Mouse (Mus musculus): ENCODE data around the gene Daxx. TPM values are rescaled to one million over a fixed set of nuclear protein-coding genes. Genes with fewer than 3 reads are reported as not detected.
"Not testable (repeated sequence)": the region's sequence is repeated elsewhere in the genome, so short reads cannot be mapped to it uniquely, and the experiment has no call there.

Daxx gene
- polyA plus RNA-seq (2015; fragmentation: Nextera tagmentation; extraction: Ambion mirVana), result 59.4 and 61.1 TPM in 2 replicates

GRCm38 (mm10) chr17:33909077-33909868 lies at the start of gene Daxx:
Gene Daxx, plus strand, starts transcription at chr17:33909414.
- peak within 1 kb of the TSS; percentile 82 for H3K9ac ChIP-seq
- H3K4me1 ChIP-seq, result peaks cover 24% of the 10 kb centered on the region
- no peaks in the 10 kb centered on the region for H3K27me3 ChIP-seq (replicated peaks)
- H3K4me3 ChIP-seq, result peak within 1 kb of the TSS; percentile 70
- peaks cover 16% of the 10 kb centered on the region for H3K36me3 ChIP-seq (replicated peaks)
- peak; percentile 97 for ATAC-seq (replicated peaks)
- H3K4me2 ChIP-seq, result peak within 1 kb of the TSS; percentile 93
- peak within 1 kb of the TSS; percentile 86 for H3K27ac ChIP-seq
- WGBS, result under 1% methylated on average over 68 of the region's 68 CpGs
- no peaks in the 10 kb centered on the region for H3K9me3 ChIP-seq

- Histone ChIP-seq H3K36me3 (replicated peaks) (no peaks in the 10 kb centered on the region), H3K4me2 (no peak overlapping the region), H3K27me3 (replicated peaks) (no peaks in the 10 kb centered on the region), H3K4me3 (no peak overlapping the region), H3K27ac (no peak overlapping the region), H3K4me1 (no peaks in the 10 kb centered on the region), H3K9ac (no peak overlapping the region), H3K9me3 (no peaks in the 10 kb centered on the region)
- ATAC-seq (replicated peaks), result no peak
- 40% methylated on average over 9 of the region's 9 CpGs for WGBS
These were observed 43.7 kb upstream of the Daxx start for GRCm38 (mm10) chr17:33865330-33866030.

GRCm38 (mm10) chr17:33873537-33873936 lies 35.7 kb upstream of the Daxx start, which contains the start of gene Gm7029:
Gene Gm7029, plus strand, starts transcription at chr17:33873837.
- H3K36me3 ChIP-seq (replicated peaks); H3K4me2 ChIP-seq; H3K9me3 ChIP-seq; H3K9ac ChIP-seq; H3K4me1 ChIP-seq; H3K27ac ChIP-seq; H3K4me3 ChIP-seq; H3K27me3 ChIP-seq (replicated peaks); ATAC-seq (replicated peaks): not testable (repeated sequence)
- WGBS, result 82% methylated on average over 3 of the region's 12 CpGs

GRCm38 (mm10) chr17:33874411-33874810 lies 34.8 kb upstream of the Daxx start:
- no peak for ATAC-seq (replicated peaks)

GRCm38 (mm10) chr17:33875797-33876196 lies 33.4 kb upstream of the Daxx start:
- not testable (repeated sequence) for H3K27me3 ChIP-seq (replicated peaks); ATAC-seq (replicated peaks); H3K27ac ChIP-seq; H3K9me3 ChIP-seq; H3K4me1 ChIP-seq; H3K4me3 ChIP-seq; H3K9ac ChIP-seq; H3K36me3 ChIP-seq (replicated peaks); H3K4me2 ChIP-seq
- WGBS, result 80% methylated on average over 5 of the region's 5 CpGs

More at GRCm38 (mm10) chr17:33874411-33874810, 34.8 kb upstream of the Daxx start:
- no peaks in the 10 kb centered on the region for H3K36me3 ChIP-seq (replicated peaks)
- no peak overlapping the region for H3K27ac ChIP-seq
- H3K4me3 ChIP-seq, result no peak overlapping the region
- 91% methylated on average over 11 of the region's 11 CpGs for WGBS
- no peaks in the 10 kb centered on the region for H3K4me1 ChIP-seq
- no peak overlapping the region for H3K9ac ChIP-seq
- no peaks in the 10 kb centered on the region for H3K27me3 ChIP-seq (replicated peaks)
- no peaks in the 10 kb centered on the region for H3K9me3 ChIP-seq
- no peak overlapping the region for H3K4me2 ChIP-seq

GRCm38 (mm10) chr17:33884320-33884719 lies 24.9 kb upstream of the Daxx start:
- not testable (repeated sequence) for H3K27ac ChIP-seq; H3K9ac ChIP-seq; H3K4me2 ChIP-seq; H3K9me3 ChIP-seq; H3K4me3 ChIP-seq; ATAC-seq (replicated peaks); H3K4me1 ChIP-seq; H3K27me3 ChIP-seq (replicated peaks); H3K36me3 ChIP-seq (replicated peaks)
- WGBS, result 90% methylated on average over 10 of the region's 11 CpGs

GRCm38 (mm10) chr17:33887802-33888201 lies 21.4 kb upstream of the Daxx start:
- not testable (repeated sequence) for H3K9me3 ChIP-seq; H3K27ac ChIP-seq; H3K36me3 ChIP-seq (replicated peaks); H3K4me3 ChIP-seq; H3K9ac ChIP-seq; ATAC-seq (replicated peaks); H3K27me3 ChIP-seq (replicated peaks); H3K4me1 ChIP-seq; H3K4me2 ChIP-seq
- 82% methylated on average over 2 of the region's 2 CpGs for WGBS

- H3K36me3 ChIP-seq (replicated peaks); H3K9me3 ChIP-seq; H3K27me3 ChIP-seq (replicated peaks); H3K4me3 ChIP-seq; H3K4me2 ChIP-seq; ATAC-seq (replicated peaks); H3K4me1 ChIP-seq; H3K27ac ChIP-seq; H3K9ac ChIP-seq: not testable (repeated sequence)
These were observed 21.0 kb upstream of the Daxx start for GRCm38 (mm10) chr17:33888230-33888629.

GRCm38 (mm10) chr17:33889941-33890532 lies 19.2 kb upstream of the Daxx start:
- not testable (repeated sequence) for ATAC-seq (replicated peaks)
- under 1% methylated on average over 44 of the region's 44 CpGs for WGBS

GRCm38 (mm10) chr17:33890533-33891059 lies 18.6 kb upstream of the Daxx start, which contains the start of gene Kifc1:
Gene Kifc1, minus strand, starts transcription at chr17:33890661.
- Histone ChIP-seq H3K4me3 (peak within 1 kb of the TSS; percentile 61), H3K27me3 (replicated peaks) (no peaks in the 10 kb centered on the region), H3K27ac (no peak within 1 kb of the TSS), H3K4me2 (peak within 1 kb of the TSS; percentile 84), H3K36me3 (replicated peaks) (no peaks in the 10 kb centered on the region), H3K4me1 (peaks cover 7% of the 10 kb centered on the region), H3K9me3 (no peaks in the 10 kb centered on the region), H3K9ac (peak within 1 kb of the TSS; percentile 32)
- under 1% methylated on average over 48 of the region's 49 CpGs for WGBS
- ATAC-seq (replicated peaks), result peak; percentile 100

More at GRCm38 (mm10) chr17:33889941-33890532, 19.2 kb upstream of the Daxx start:
- H3K27me3 ChIP-seq (replicated peaks); H3K4me1 ChIP-seq; H3K27ac ChIP-seq; H3K9me3 ChIP-seq; H3K36me3 ChIP-seq (replicated peaks): not testable (repeated sequence)
- Histone ChIP-seq H3K4me2 (peak overlapping the region; percentile 84), H3K9ac (peak overlapping the region; percentile 32), H3K4me3 (peak overlapping the region; percentile 61)

- no peak overlapping the region for H3K4me2 ChIP-seq
- 69% methylated on average over 2 of the region's 2 CpGs for WGBS
- H3K27me3 ChIP-seq (replicated peaks), result no peaks in the 10 kb centered on the region
- H3K4me3 ChIP-seq, result no peak overlapping the region
- H3K9me3 ChIP-seq, result no peaks in the 10 kb centered on the region
- no peak for ATAC-seq (replicated peaks)
- H3K27ac ChIP-seq, result no peak overlapping the region
- H3K9ac ChIP-seq, result no peak overlapping the region
- no peaks in the 10 kb centered on the region for H3K36me3 ChIP-seq (replicated peaks)
- H3K4me1 ChIP-seq, result peaks cover 7% of the 10 kb centered on the region
These were observed 17.9 kb upstream of the Daxx start for GRCm38 (mm10) chr17:33891357-33891756.

- not testable (repeated sequence) for ATAC-seq (replicated peaks); H3K36me3 ChIP-seq (replicated peaks); H3K9me3 ChIP-seq; H3K9ac ChIP-seq; H3K4me3 ChIP-seq; H3K4me1 ChIP-seq; H3K4me2 ChIP-seq; H3K27me3 ChIP-seq (replicated peaks); H3K27ac ChIP-seq
- 70% methylated on average over 6 of the region's 6 CpGs for WGBS
These were observed 17.3 kb upstream of the Daxx start for GRCm38 (mm10) chr17:33891892-33892291.

Data from midbrain, embryonic 15.5 days (tissue).